Mouse (Mus musculus): ENCODE data around the gene Fgf6. TPM values are rescaled to one million over a fixed set of nuclear protein-coding genes. Genes with fewer than 3 reads are reported as not detected.

The Fgf6 gene
- total RNA-seq, 2 experiments from 2014 or later = not detected

GRCm38 (mm10) chr6:127072817-127073216 lies 57.4 kb downstream of the Fgf6 start, which contains the start of gene Fgf23:
TSS of gene Fgf23 (plus strand) at chr6:127072902.
- no peak for DNase-seq
- intact Hi-C loops (cut with DNase I) = no loop called here

Other genes starting within 250 kb of the Fgf6 start
- gene Ndufa9, start 166.4 kb upstream of the Fgf6 start, total RNA-seq (2021) = 100 to 1,000 TPM; 119 to 121 TPM
- gene Akap3, start 162.5 kb upstream of the Fgf6 start, total RNA-seq (2021) = under 1 TPM; 0.12 to 0.30 TPM
- gene Dyrk4, start 93.7 kb upstream of the Fgf6 start, total RNA-seq (2021) = not detected
- gene Rad51ap1, start 76.0 kb upstream of the Fgf6 start, total RNA-seq (2021) = 1 to 10 TPM; 6.8 to 8.1 TPM
- gene D6Wsu163e, start 75.6 kb upstream of the Fgf6 start, total RNA-seq (2021) = 10 to 100 TPM; 44.1 to 55.6 TPM
- under 1 TPM; 0.38 to 0.54 TPM for gene Fgf23, start 57.3 kb downstream of the Fgf6 start, total RNA-seq (2021)
- 10 to 100 TPM; 16.4 to 18.6 TPM for gene Tigar, start 94.0 kb downstream of the Fgf6 start, total RNA-seq (2021)
- gene Ccnd2, start 136.6 kb downstream of the Fgf6 start, total RNA-seq (2021) = 100 to 1,000 TPM; 139 to 147 TPM

Data from left cerebral cortex, postnatal 4 days (tissue).